Mouse (Mus musculus): Measurements from ENCODE around the gene Odf3l2.
A peak's percentile ranks its signal among the peaks of the same experiment; 100 is the strongest.

Gene Odf3l2

DNA sequence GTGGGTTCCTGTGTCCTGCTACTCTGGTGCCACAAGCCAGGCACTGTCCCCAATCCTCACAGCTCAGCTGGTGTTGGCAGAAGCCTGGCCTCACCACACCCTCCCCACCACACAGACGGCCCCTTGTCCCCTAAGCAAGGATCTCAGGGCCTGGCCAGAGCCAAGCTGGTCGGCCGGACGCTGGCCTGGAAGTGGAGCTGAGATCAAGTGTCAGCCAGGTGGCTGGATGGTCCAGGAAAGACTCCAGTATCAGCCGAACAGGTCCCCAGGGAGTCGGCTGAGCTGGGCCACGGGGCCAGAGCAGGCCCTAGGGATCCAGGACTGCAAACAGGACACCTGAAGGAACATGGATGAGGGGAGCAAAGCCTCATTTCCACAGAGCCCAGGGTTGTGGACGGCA, at the start of gene Odf3l2:
TSS of gene Odf3l2 (minus strand) at position 28 of the 400 bp plus-strand sequence.
- DNase-seq (ENCODE audit: low spot score in 2 of 2), result no peak

DNA sequence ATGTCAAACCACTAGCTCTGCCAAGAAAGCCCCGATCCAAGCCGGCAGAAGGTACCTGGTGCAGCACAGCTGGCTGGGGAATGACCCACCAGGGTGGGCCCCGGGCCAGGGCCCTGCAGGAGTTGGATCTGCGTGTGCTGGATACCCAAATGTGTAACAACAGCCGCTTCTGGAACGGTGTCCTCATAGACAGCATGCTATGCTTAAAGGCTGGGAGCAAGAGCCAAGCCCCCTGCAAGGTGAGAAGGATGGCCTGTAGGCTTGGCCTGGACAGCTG, 48.8 kb upstream of the Odf3l2 start:
- DNase-seq (ENCODE audit: low spot score in 2 of 2), result no peak

DNA sequence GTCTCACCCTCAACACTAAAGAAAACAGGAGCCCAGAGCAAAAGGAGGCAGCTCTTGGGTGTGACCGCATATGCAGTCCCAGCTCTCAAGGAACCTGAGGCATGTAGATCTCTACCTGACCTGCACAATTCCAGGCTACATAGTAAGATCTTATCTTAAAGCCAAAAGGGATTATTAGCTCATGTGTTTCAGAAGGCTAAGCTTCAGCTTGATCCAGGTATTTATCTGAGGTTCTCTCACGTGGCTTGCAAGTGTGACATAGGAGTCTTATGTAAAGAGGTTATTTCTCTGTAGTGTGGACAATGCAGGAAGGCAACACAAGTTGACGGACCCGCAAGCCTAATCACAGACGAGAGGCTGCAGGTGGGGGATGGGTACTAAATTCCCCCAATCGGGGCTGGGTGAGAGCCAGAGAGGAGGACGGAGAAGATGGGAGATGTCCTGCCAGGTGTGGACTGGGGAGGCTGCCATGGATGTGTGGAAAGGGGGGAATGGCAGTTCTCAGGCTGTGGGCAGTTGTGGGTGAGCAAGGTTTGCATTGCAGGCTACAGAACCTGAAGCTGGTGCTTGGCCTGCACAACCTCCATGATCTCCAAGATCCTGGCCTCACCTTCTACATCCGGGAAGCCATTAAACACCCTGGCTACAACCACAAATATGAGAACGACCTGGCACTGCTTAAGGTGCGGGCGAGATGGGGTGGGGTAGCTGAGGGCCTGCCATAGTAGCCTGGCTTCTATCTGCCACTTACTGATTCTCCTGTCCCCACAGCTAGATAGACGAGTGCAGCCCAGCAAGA, 48.2 kb upstream of the Odf3l2 start:
- DNase-seq (ENCODE audit: low spot score in 2 of 2), result no peak

DNA sequence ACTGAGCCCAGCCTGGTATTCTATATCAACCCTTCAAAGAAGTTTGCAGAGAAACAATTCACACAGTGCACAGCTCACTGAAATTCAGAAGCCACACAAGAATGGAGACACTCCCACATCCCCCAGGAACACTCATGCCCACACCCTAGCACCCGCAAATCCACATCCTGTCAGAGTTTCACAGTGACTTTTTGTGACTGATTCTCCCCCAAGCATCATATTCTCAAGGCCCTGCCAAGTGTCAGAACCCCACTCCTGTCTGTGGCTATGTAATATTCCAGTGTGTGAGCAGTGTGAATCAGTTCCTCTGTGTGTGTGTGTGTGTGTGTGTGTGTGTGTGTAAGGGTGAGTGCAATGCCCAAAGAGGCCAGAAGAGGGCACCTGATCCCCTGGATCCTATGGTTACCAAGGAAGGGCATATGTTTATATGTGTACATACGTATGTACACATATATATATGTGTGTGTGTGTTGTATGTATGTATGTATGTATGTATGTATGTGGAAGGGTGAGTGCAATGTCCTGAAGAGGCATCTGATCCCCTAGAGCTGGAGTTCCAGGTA, 46.5 kb upstream of the Odf3l2 start:
- no peak for DNase-seq (ENCODE audit: low spot score in 2 of 2)

DNA sequence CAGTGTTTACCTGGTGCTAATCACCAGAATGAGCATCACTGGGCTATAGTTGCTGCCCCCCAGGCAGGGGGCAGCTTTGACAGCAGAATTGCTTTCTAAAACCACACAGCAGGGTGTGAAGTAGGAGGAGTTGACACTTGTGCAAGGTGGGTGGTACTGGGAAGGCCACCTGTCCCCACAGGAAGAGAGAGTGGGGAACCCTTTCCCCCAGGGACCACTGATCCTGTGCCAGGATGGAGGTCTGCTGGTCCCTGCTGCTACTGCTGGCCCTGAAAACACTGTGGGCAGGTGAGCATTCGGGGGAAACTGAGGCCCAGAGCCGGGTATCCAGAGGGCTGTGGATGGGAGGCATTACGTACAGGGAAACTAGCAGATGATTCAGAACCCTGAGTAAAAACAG, 43.6 kb upstream of the Odf3l2 start:
- no peak for DNase-seq (ENCODE audit: low spot score in 2 of 2)

DNA sequence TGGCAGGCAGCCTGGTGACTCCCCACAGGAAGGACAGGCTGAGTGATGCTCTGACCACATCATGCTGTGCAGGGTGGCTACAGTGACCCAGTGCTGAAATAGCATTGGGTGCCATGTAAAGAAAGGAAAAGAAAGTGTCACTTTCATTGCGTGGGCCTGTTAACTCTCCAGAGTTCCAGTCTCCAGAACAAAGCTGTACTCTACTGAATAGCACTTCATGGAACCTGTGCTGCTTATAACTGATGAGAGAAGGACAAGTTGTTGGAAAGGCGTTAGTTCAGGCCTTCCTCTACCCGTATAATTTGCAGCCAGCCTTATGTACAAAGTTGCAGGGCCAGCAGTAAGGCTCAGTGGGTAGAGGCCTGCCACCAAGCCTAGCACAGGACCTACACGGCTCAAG, 43.2 kb upstream of the Odf3l2 start, which contains the start of gene Gzmm:
TSS of gene Gzmm (plus strand) at position 301 of the 400 bp plus-strand sequence.
- DNase-seq (ENCODE audit: low spot score in 2 of 2), result no peak

DNA sequence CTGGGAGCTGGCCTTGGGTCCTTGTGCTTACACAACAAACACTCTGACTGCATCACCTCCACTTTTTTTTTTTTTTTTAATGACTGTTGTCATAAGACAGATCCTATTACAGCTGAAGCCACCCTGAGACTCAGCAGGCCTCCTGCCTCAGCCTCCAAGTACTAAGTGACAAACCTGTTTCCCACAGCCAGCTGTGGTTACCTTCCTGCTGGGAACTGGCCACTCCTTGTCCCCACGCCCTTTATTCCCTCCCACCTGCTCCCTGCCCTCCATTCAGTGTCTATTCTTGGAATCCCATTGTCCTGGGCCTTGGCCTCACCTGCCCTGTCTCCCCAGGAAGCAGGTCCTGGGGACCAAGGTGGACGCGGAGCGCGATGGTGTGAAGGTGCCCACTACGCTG, 42.0 kb upstream of the Odf3l2 start:
- DNase-seq (ENCODE audit: low spot score in 2 of 2), result no peak

DNA sequence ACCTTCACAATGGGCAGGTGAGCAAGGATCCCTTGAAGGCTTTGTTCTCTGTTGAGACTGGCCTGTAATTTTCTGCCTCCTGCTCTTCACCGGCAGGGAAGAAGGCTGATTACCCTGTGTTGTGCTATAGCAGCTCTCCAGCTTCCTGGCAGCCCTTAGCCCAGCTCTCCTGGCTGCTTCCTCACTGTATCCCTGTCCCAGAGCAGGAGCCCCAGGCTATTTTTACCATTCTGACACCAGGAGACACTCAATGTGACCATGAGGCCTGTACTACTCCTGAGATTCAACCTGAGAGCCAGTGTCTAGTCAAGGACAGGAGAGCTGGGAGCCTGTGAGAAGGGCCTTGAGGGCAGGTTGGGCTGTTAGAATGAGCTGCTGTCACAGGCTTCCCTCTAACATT, 41.2 kb upstream of the Odf3l2 start:
- no peak for DNase-seq (ENCODE audit: low spot score in 2 of 2)

DNA sequence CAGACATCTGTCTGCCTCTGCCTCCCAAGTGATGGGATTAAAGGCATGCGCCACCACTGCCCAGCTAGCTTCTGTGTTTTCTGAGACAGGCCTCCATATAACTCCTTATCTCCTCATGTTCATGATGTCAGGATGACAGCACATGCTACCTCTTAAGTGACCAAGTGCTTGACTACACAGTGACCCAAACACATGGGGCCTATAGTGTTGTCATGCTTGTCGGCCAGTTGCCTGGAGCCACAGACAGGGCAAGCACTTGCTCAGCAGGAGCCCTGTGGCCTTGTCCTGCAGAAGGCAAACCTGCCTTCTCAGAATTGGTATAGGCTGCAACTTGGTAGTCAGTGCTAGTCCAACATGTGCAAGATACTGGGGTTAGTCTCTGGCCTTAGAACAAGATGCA, 40.7 kb upstream of the Odf3l2 start:
- no peak for DNase-seq (ENCODE audit: low spot score in 2 of 2)

DNA sequence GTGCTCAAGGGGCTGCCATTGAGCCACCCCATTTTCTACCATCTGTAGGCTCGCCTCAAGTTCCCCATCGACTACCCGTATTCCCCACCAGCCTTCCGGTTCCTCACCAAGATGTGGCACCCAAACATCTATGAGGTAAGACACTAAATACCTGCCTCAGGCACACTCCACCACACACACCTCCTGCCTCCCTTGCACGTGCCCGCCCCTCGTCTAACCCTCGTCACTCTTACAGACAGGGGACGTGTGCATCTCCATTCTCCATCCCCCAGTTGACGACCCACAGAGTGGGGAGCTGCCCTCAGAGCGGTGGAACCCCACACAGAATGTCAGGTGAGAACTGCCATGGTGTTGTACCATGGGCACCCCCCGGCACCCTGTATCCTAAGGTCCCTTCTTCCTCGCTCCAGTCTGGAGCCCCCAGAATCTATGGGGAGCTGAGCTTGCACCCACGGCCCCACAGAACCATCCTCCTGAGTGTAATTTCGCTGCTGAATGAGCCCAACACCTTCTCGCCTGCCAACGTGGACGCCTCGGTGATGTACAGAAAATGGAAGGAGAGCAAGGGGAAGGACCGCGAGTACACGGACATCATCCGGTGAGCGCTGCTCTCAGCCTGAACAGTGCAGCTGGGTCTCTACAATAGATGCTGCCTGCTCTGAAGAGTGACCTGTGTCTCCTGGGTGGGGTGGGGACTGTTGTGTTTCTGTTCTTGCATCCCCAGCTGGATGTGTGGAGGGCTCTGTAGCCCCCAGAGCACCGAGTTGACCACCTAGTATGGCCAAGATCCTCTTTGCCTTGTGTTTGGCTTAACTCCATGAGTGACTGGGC, 39.4 kb upstream of the Odf3l2 start:
- DNase-seq (ENCODE audit: low spot score in 2 of 2), result no peak

DNA sequence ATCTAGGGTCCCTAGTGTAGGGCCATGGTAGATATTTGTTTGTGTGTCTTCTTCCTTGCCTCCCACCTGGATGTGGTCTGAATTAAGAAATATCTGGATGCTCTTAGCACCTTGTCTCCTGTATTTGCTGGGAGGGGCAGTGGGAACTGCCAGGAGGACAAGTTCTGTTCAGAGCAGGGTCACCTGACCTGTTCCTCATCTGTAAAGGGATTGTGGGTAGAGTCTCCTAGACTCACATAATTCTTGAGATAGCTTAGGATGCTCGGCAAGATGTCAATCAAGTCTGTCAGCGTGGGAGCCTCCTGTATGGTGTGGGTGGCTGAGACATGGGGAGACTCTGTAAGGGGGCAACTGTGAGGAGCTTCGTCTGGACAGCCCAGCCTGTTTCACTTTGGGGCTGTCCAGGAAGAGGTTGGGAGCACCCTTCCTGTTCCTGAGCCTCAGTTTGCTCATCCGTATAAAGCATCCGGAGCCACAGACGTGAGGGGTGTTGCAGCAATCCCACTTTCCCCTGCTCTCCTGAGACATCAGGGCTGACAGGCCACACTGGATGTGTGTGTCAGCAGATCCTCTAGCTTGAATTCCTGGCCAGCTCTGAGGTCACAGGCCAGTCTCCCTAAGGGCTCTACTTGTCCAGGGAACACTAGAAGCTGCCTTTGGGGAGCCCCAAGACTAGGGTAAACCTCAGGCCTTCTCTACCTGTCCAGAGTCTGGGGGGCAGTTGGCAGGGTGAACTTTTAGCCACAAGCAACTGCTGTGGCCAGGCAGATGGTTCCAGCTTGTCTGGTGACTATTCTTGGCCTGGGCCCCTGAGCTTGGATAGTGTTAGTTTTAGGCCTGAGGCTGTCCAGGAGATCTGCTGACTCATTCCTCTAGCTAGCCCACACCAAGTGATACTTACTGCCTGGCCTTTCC, 38.4 kb upstream of the Odf3l2 start:
- peak in 1 of 2 experiments; percentile 47 for DNase-seq (ENCODE audit: low spot score in 2 of 2)

DNA sequence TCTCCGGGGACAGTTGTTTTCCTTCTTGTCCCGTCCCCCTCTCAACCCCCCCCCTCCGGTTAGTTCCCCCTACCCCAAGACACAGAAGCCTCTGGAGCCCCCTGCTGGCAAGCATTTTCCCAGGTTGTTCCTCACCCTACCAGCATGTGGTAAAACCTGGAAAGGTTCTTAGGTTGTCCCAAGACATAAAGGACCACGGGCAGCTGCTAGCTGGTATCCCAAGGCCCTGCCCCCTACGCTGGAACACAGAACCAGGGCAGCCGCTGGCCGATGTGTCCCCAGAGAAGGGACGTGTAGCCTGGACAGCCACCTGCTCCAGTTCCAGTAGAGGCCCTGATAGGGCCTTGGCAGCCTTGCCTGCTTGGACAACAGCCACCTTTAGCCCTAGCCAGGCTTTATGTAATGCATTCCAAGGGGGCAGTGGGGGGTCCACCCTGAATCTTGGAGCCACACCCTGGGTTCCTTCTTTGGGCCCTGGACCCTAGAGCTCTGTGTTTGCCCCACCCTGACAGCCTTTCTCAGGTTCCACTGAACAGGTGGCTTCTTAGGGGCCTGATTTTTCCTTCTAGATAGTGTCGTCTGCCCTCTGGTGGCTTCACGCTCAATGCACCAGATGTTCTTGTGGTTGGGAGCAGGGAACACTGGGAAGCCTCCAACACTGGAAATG, 37.5 kb upstream of the Odf3l2 start:
- DNase-seq (ENCODE audit: low spot score in 2 of 2), result peak in 1 of 2 experiments; percentile 53

DNA sequence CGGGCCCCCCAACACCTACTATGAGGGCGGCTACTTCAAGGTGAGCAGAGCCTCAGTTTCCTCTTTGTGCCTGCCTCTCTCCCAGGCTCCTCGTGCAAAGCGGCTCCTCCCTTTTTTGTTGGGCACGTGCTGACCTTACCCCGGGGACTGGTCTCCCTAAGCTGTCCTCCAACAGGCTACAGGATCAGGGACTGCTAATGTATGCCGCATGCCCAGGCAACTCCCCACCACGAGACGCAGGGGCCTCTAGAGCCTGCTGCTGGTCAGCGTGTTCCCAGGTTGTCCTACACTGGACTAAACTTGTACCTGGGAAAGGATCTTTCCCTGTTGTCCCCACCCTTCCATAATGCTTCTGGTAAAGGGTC, 37.0 kb upstream of the Odf3l2 start:
- DNase-seq (ENCODE audit: low spot score in 2 of 2), result no peak

DNA sequence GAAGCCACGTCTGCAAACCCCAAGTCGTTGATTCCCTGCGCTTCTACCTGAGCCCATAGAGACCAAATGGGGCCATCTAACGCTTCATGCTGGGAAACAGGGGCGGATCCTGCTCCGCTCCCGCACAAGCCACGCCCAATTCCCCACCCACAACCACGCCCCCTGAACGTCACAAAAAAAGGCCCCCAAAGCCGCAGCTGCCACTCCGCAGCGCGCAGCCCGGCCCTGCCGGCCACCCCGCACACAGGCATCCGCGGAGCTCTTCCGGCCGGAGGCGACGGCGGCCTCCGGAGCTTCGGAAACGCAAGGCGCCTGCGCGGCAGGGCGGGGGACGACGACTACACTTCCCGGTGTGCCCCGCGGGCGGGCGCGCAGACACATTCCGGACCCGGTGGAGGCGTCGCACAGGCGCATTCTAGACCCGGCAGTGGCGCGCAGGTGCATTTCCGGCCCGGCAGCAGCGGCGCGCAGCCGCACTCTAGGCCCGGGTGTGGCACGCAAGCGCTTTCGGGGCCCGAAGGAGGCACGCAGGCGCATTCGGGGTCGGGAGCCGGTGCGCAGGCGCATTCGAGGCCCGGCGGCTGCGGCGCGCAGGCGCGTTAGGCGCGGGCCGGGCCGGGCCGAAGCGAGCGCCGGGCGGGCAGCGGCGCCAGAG, 36.2 kb upstream of the Odf3l2 start, which contains the start of gene Cdc34:
TSS of gene Cdc34 (plus strand) at position 605 of the 655 bp plus-strand sequence.
- peak; percentile 98 to 99 for DNase-seq (ENCODE audit: low spot score in 2 of 2)

DNA sequence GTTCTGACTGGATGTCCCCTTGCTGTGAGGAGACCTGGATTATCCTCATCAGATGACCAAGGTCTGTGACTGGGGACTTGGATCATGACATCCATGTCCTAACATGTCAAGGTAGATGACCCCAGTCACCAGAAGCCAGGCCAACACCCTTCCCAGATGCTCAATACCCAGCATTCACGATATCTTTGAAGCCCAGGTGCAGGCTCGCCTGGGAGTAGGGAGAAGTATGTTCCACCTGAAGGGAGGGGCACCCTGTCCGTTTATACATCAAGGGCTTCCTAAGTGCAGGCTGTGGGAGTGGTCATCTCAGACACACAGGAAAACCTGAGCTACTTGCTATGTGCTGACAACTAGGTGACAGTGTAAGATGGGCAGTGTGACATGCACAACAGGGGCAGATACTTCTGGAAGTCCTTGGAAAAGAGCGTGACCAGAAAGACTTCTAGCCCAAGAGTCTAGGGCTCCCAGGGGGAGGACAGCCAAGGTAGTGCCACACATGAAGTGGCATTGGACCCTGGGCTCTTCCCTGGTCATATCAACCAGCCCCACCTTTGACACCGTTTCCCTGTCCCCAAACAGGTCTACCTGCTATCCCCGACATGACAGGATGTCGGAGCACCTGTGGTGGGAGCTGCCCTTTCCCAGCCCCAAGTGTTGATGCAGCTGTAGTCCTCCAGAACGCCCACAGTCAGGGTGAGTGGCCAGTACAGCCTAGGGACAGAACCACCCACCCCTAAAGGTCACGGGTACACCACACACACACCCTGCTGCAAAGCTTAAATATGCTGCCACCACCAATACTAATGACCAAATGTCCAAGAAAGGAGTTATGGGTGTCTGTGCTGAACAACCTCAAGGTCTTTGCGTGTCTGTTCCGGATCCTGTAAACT, 35.3 kb upstream of the Odf3l2 start:
- no peak for DNase-seq (ENCODE audit: low spot score in 2 of 2)

DNA sequence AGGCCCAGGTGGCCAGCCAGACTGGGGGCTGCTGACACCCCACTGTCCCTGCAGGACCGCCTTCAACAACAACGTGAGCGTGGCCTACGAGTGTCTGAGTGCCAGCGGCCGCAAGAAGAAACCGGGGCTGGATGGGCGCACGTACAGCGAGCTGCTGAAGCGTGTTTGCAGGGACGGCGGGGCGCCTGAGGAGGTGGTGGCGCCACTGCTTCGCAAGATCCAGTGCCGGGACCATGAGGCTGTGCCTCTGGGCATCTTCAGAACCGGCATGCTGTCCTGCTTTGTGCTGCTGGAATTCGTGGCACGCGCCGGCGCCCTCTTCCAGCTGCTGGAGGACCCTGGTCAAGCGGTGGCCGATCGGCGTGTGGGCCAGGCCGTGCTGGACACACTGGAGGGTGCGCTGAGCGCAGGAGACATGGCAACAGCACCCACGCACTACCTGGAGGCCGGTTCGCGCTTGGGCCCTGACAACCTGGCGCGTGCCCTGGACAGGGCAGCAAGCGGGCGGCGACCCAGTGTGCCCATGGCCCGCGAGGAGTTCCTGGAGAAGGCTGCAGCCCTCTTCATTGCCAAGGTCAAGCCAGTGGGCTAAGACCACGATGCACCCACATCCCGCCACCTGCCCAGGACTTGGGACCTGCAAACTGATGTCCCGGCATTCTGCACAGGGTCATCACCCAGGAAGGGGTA, 30.0 kb upstream of the Odf3l2 start:
- DNase-seq (ENCODE audit: low spot score in 2 of 2), result no peak

DNA sequence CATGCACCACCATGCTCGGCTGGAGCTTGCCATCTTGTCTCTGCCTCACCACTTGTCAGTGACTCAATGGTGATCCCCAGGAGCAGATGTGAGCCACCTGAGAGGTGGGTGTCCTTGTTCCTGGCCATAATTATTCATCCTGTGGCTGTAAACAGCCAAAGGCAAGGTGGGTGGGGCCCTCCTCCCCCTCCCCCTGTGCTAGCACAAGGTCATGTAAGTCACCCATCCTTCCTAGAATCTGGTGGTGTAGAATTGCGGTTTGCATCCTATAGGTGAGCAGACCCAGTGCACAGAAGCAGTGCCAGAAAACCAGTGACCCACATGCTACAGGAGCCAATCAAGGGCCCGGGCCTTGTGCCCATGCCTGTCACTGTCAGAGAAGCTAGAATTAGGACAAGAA, 27.5 kb upstream of the Odf3l2 start:
- no peak for DNase-seq (ENCODE audit: low spot score in 2 of 2)

DNA sequence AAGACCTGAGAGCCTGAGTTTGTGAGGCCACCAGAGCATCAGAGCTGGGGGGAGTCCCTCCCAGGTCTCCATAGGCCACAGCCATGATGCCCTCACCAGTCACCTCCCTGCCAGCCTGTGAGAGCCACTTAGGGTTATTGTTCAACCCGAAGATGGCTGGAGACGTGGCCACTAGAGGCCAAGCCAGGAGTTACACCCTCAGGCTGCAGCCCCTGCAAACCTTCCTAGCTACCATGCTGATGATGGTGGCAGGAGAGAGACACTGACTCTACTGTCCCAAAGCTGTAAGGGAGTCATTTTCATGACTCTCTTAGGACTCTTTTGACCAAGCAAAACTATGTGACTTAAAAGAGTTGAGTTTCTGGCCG, 26.5 kb upstream of the Odf3l2 start:
- no peak for DNase-seq (ENCODE audit: low spot score in 2 of 2)

Measured in urinary bladder, postnatal 36 days (tissue).